Mouse (Mus musculus): Measurements from ENCODE around the gene Caly.
A peak's percentile ranks its signal among the peaks of the same experiment; 100 is the strongest.

The Caly gene

DNA sequence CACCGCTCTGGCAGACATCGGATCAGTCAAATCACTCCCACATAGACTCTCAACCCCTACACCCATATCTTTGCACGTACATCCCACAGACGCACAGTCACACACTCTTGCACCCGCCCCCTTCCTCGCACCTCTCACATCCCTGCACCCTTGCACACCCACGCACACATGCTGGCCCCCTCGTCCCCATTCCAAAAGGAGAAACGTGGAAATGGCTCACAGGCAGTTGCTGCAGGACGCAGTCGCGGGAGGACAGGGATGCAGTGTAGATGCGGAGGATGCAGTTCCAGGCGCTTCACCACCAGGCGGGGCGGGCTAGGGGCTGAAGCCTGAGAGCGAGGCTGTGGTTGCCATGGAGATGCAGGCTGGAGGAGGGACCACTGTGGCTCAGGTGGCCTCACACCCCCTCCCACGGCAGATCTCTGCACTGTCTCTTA is at the start of gene Caly:
TSS of gene Caly (minus strand) at position 307 of the 437 bp plus-strand sequence.
- DNase-seq = peak; percentile 92

DNA sequence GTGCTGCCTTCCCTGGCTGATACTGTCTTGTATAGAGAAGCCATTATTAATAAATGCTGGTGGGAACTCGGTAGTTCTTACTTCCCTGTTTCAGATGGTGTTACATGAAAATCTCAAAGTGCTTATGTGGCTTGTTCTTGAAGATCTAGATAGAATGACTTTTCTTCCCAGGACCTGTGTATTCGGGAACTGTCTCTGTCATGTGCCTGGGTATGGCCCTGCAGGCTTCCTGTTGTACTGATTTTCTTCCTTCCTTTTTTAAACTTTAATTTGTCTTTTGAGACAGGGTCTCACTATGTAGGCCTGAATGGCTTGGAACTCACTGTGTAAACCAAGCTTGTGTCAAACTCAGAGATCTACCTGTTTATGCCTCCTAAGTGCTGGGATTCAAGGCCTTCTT is 45.6 kb upstream of the Caly start:
- no peak for DNase-seq

DNA sequence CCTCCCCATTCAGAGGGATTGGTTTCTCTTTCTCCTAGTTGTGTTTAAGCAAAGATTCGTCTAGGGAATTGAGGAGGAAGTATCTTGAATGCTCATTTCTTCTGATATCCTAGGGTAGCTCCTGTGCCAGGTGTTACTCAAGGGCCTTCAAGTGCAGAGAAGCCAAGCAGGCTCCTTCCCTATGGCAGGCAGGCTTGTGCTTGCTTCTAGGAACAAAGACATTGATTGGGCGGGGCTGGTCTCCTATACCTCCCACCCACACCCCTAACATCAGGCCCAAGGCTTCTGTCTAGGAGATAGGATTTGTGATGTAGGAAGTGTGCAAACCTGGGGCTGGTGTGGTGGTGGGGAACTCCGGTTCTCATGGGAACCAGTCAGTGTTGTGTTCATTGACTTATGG is 44.6 kb upstream of the Caly start:
- no peak for DNase-seq

DNA sequence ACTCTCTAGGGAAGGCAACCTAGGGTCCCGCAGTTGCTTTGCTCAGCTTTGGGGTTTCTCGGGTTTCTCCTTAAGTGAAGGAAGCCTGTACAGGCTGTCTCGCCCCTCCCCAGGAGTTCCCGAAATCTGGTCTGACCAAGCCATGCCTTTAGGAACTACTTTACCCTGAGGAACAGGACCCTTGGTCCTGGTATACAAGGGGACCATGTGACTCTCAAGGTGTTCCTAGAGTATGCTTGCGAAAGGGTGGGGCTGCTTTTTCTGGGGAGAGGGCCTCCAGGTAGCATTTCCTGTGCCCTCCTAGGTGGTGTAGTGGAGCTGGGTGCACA is 43.6 kb upstream of the Caly start:
- DNase-seq = no peak

DNA sequence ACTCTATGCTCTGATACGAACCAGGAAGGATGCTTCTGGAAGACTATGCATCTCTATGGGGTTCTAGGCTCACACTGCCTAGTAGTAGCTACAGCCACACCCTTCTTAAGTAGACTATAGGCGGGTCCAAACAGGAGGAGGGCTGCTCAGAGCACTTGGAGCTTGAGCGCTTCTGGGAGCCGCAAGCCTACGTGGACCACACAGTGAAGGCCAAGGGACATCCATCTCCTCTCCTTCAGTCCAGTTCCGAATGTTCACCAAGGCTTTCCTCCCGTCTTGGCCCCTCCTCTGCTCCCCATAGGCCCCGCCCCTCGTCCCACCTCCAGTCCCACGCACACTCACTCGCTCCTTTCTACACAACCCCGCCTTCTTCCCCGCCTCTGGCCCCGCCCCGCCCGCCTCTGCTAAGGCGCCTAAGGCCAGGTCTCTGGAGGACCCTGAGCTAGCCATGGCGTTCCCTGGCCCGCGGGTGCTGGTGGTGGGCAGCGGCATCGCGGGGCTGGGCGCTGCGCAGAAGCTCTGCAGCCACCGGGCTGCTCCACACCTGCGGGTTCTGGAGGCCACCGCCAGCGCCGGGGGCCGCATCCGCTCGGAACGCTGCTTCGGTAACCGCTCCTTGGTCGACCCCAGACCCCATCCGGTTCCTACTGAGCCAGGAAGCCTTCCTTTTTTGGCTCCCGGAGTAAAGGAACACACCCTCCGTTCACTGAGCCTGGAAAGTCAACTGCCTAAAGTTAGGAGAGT is 43.1 kb upstream of the Caly start:
- peak; percentile 88 for DNase-seq

DNA sequence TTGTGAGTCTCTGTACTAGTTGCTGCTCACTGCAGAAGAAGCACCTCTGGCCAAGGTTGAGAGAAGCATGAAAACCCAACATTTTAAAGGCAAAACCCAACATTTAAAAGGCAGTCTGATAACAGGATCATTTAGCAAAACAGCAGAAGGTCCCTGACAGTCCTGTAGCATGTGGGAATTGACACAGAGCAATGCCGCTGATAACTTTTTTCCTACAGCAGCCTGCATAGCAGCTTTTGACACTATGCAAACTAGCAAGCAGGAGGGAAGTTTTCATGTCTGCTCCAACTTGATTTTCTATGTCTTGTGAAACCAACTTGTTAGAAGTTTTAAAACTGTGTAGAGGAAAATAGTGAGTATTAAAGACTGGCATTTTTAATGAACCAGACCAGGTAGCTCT is 42.0 kb upstream of the Caly start:
- DNase-seq = no peak

DNA sequence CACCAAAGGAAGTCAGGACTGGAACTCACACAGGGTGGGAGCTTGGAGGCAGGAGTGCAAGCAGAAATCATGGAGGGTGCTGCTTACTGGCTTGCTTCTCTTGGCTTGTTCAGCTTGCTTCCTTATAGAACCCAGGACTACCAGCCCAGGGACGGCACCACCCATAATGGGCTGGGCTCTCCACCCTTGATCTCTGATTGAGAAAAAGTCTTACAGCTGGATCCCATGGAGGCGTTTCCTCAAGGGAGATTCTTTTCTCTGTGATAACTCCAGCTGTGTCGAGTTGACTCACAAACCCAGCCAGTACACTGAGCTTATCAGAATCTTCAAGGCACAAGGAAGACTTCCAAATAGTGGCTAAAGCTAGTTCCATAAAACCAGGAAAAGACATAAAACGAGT is 40.4 kb upstream of the Caly start:
- DNase-seq = no peak

DNA sequence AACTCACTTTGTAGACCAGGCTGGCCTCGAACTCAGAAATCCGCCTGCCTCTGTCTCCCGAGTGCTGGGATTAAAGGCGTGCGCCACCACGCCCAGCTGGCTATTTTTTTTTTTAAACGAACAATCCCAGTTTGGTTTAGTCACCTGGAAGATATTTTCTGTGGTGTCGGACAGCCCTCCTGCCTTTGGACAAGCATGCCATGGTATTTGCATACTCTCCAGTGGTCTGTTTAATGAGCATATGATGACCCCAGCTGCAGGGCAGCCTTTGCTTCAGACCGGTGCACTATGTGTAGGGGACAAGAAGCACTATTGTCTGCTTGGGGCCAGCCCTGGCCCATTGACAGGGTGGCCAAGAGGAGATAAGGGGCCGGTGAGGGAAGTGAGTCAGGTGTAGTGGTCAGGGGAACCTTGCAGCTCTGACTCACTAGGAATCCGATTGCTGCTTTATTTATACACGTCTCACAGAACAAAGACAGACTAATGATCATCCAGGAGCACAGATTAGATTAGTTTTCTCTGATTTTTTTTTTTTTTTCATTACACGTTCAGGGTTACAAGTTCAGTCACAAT is 39.1 kb upstream of the Caly start:
- DNase-seq = no peak

DNA sequence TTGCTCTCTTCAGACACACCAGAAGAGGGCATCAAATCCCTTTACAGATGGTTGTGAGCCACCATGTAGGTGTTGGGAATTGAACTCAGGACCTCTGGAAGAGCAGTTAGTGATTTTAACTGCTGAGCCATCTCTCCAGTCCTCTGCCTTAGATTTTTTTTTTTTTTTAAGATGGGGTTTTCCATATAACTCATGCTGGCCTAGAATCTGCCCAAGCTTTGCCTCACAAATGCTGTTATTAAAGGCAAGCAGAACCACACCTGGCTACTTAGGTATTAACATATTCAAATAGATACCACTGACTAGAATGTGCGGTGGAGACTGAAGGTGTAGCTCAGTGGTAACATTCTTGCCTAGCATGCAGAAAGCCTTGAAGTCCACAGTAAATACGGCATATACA is 38.1 kb upstream of the Caly start:
- DNase-seq = no peak

DNA sequence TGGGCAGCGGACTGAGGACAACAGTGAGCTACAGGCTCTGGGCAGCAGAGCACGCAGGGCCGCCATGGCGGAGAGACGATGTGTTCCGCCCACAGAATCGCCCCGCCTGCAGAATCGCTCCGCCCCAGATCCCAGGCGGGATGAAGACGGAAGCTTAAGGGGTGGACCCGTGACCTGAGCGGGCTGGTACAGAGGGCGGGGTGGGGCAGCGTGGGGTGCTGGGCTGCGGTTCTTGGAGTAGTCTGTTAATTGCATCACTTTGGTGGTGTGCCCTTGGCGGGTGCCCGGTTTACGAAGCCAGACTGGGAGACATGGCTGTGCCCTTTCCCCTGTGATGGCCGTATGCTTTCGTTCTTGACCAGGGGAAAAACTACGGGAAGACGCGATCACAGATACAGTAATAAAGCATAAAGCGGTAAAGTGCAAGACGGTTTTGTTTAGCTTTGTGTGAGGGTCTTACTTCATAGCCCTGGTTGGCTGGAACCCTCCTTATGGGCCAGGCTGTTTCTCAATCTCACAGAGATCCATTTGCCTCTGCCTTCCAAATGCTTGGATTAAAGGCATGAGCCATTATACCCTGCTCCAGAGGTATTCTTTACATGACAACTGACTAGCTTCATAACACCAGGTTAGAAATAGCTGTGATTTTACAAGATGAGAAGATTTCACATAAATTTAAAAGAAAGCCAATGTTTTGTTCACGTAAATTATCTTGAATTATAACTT is 34.1 kb upstream of the Caly start, which contains the start of gene Echs1:
TSS of gene Echs1 (minus strand) at position 148 of the 726 bp plus-strand sequence.
- peak; percentile 87 for DNase-seq

DNA sequence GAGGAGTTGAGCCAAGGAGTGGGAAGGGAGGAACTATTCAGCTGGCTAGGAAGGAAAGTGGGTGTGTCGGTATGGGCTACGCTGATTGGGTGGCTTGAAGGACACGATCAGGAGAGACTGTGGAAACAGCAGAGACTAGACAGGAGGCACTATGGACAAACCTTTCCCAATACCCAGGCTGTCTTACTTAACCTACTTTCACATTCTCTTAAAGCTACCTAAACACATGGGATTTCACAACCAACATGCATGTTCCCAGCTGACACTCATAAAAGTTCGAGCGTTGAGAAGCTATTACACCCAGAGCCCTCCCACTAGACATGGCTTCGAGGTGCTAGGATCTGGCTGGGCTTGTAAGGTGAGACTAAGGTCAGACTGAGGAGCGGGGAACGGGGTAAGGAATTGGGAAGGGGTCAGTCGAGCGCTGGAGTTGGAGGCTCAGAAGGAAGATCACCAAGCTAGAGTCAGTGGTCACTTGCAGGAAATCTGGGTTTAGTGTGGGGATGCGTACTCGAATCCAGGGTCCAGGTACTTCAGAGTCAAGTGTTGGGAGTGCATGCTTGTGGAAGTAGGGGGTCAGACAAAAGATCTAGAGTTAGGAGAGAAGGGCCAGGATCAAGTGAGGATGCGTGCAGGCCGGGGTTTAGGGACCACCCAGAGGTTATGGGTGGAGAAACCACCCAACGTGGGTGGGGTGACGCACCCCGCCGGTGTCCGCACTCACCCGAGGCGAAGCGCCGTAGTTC is 33.4 kb upstream of the Caly start, which contains the start of gene Paox:
TSS of gene Paox (plus strand) at position 217 of the 746 bp plus-strand sequence.
- DNase-seq = peak; percentile 58

DNA sequence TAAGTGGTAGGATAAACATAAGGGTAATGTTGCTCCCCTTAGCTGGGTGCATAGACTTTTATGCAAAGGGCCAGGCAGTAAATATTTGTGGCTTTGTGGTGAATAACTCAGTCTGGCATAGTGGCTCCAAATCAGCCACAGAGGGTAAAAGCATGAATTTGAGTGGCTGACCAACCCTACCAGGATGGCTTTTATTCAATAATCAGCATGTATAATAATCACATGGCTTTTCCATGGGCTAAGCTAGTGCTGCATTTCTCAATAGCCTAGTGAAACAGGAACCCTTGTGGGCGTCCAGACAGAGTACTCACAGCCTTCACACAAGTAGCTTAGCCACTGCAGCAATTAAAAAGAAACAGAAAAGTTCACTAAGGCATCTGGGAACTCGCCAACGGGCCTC is 29.6 kb upstream of the Caly start:
- no peak for DNase-seq

DNA sequence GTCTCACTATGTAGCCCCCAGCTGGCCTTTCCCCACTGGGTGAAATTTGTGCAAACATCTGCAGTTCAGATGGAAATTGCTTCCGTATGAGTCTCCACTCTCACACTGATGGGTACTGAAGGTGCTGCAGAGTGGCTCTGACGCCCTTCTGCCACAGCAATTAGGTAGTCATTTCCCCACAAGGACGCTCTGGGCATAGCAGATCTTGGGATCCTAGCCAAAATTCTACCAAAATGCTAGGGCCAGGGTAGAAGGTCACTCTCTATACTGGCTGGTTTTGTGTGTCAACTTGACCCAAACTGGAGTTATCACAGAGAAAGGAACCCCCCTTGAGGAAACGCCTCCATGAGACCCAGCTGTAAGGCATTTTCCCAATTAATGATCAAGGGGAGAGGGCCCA is 21.7 kb upstream of the Caly start:
- no peak for DNase-seq

DNA sequence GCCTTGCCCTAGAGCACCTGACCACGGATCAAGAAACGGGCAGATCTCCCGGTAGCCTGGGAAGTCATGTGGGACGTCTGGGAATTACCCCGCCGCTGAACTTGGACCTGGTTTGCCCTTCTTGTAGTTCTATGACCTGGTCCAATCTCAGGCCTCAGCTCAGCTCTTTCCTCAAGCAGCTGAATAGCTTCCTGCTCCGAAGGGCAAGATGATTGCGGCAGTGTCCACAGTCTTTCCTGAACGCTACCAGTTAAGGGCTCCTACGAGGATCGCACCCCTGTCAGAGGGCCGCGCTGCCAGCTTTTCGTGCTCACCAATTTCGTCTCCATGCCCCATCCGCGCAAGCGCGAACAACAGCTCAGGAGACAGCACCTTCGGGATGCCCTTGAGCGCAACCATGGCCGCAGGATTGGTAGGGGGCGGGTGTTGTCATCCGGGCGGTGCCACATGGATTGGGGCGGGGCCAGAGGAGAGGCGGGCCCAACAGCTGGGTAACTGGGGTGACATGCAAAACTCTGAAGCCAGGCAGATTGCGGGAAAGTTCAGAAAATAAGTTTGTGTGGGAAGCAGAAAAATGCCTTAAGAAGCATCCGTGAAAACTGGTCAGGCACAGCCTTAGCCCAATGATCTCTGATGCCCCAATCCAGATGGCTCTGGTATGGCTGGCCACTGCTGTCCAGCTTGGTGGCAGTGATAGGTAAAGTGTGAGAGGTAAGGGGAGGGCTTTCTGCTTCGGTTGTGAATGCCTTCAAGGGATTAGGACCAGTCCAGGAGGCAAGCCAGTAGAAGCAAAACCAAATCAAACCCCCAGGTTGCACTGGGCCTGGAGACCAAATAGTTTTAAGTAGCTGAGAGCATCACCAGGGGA is 19.9 kb upstream of the Caly start, which contains the start of gene Fuom:
TSS of gene Fuom (minus strand) at position 449 of the 868 bp plus-strand sequence.
- peak; percentile 87 for DNase-seq

DNA sequence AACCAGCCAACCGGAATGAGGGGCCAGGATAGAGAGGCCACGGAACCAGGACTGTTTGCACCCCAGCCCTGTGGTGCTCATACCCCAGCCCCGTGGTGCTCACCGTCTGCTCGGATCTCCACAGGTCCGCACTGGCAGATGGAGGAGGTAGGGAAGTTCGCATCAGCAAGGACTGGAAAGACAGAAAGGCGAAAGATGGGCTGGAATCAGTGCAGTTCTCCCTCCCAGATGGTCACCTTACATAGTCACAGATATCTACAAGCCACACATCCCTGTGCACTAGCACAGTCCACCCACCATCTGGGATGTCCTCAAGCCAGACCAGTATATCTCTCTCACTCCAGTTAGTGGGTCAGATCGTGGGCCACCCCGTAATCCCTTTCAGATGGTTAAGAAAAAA is 19.1 kb upstream of the Caly start:
- peak; percentile 24 for DNase-seq

DNA sequence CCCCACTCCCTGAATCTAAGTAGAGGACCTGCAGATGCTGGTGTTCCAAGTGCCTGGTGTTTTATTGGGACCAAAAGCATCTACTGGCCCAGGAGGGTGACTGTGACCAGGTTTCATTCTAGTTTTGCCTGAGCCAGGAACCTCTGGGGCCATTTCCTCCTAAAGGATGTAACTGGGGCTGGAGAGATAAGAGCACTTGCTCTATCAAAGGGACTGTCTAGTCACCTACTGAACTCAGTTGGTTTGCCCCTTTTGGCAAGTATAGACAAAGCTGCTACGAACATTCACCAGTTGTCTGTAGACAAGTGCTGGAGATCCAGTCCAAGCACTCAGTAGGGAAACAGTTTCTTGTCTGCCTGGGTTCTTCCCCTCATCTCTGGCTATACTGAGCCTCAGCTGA is 16.1 kb upstream of the Caly start:
- no peak for DNase-seq

DNA sequence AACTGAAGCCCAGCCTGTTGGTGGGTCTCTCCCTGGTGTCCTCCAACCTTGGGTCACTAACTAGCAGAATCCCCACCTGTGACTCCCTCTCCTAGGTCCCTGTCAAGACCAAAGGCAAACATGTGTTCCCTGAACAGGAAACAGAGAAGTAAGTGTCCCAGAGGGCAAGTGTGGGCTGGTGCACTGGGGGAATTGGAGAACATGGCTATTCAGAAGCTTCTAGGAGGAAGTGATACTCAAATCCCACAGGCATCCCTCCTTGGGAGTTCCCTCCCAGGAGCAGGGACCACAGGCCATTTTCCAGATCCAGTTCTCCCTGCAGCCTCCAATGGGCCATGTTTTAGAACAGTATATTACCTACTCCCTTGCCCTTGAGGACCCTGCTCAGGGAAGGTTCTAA is 13.7 kb upstream of the Caly start:
- no peak for DNase-seq

DNA sequence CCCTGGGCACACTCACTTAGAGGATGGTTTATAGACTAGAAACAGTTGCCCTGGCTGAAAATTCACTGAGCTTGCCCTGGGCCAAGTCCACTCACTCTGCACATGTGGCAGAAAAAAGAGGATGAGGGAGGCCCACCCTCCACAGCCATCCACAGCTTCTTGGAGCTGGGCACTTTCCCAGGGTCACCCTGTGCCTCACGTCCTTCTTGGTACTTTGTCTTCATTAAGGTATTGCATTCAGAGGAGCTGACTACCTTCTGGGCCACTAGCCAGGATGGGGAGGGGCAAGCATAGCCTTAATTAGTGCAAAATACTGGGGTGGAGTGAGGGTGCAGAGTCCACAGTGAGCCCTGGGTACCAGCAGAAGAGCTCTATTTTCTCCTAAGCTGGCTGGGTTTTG is 13.2 kb upstream of the Caly start:
- DNase-seq = no peak

DNA sequence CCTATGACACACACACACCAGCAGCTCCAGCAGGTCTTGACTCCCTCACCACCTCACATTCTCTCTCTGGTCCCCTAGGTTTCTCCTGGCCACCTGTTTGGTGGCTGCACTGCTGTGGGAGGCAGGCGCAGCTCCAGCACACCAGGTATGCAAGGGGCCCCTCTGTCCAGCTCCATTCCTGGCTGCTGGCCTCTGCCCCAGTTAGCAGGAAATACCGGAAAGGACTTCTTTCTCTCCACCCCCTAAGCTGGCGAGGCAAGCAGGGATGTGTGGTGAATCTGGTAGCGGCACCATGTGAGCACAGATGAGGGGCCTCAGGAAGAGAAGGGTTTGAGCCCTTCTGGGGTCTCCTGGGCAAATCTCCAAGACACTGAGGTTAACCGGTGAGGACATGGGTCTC is 12.6 kb upstream of the Caly start:
- no peak for DNase-seq

DNA sequence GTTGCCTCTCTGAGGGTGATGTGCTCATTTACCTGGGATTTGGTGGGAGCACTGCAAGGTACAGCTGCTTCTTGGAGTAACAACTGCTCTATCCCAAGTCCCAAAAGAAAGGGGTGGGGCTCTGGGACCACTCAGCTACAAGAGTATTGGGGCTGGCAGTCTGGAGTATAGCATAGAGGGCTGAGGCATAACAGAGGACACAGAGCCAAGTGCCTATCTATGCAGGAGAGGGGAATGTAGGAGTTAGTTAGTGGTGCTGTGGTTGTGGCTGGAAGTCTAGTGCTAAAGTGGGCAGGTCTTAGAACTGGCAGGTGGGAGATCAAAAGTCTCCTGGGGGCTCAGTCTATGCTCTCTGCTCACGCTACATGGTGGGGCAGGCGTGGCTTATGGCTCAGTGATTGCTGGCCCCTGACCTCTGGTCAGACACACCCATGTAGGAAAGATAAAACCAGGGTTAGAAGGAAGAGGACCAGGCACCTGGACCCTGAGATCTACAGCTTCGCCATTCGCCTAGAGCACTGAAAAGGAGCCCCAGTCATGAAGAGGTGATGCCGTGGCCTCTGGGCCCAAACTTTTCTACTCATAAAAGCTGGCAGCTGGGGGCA is 10.7 kb upstream of the Caly start, which contains the start of gene Prap1:
TSS of gene Prap1 (plus strand) at position 472 of the 605 bp plus-strand sequence.
- no peak for DNase-seq

DNA sequence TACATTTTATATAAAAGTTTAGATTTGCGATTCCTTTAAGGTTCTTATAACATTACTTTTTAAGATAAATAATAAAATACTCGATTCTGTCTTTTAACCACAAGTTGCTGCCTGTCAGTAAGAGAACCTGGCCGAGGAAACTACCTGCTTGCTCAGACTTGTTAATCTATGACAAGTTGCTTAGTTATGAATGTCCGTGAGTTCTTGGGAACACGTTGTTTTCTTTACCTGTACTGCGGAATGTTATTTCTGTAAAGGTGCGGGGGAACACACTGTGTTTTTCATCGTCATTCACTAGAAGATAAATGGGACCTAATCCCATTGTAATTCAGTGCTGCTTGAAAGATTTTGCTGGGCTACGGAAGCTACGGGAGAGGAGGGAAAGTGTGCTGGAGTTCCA is 8.3 kb upstream of the Caly start:
- DNase-seq = no peak

Measured in right cerebral cortex, postnatal 25 days (tissue).